Mouse (Mus musculus) ES-Bruce4 (cell line): ENCODE measurements around the gene Hvcn1.

Experiments used
- CTCF ChIP-seq: IDR thresholded peaks from one replicate; pipeline ENCODE4 v1.8.1; 2011; ENCODE audit warnings: low read depth, low read length
- EP300 ChIP-seq: IDR thresholded peaks from 2 replicates; pipeline ENCODE4 v1.6.1; 2011; ENCODE audit warnings: low read depth, low read length; ENCODE audit not compliant: insufficient read depth
- POLR2A ChIP-seq: IDR thresholded peaks from one replicate; pipeline ENCODE4 v1.8.1; 2011; ENCODE audit warnings: low read length; ENCODE audit not compliant: insufficient read depth

- TF ChIP-seq CTCF (no peak), POLR2A (no peak), EP300 (no peak)
Measured at GRCm38 (mm10) chr5:122242521-122243123, 36.0 kb downstream of the Hvcn1 start.
